Mouse (Mus musculus) liver, embryonic 15.5 days (tissue): ENCODE measurements at regions not wholly inside any gene's neighbourhood (a gene's known extent, or its start where the extent isn't known, plus 50 kb on each side); places are given as distances from the start of the nearest gene placed in this dataset.

Source experiments
- ATAC-seq: fragments of 200-750 bp; cut with Nextera tagmentation; 2 replicates; pipeline ENCODE4 v1.8.0; 2017; ENCODE audit warnings: moderate number of reproducible peaks, mild to moderate bottlenecking, moderate library complexity; ENCODE audit not compliant: insufficient read depth
- H3K27ac ChIP-seq: fragments of 300-500 bp; sonication (generic); replicated peaks from 2 replicates; pipeline ENCODE4 v1.5.1; 2015; ENCODE audit warnings: mild to moderate bottlenecking, inconsistent platforms
- H3K27me3 ChIP-seq: fragments of 300-500 bp; sonication (generic); 2 replicates; pipeline ENCODE4 v1.6.1; 2015; ENCODE audit warnings: mild to moderate bottlenecking, inconsistent platforms
- H3K36me3 ChIP-seq: fragments of 300-500 bp; sonication (generic); replicated peaks from 2 replicates; pipeline ENCODE4 v1.6.1; 2015; ENCODE audit warnings: moderate library complexity, mild to moderate bottlenecking, inconsistent platforms
- H3K4me1 ChIP-seq: fragments of 300-500 bp; sonication (generic); replicated peaks from 2 replicates; pipeline ENCODE4 v1.6.1; 2015; ENCODE audit warnings: inconsistent platforms
- H3K4me2 ChIP-seq: fragments of 300-500 bp; sonication (generic); 2 replicates; pipeline ENCODE4 v1.6.1; 2015; ENCODE audit warnings: moderate library complexity, mild to moderate bottlenecking, inconsistent platforms
- H3K4me3 ChIP-seq: fragments of 300-500 bp; sonication (generic); replicated peaks from 2 replicates; pipeline ENCODE4 v1.5.1; 2015; ENCODE audit warnings: mild to moderate bottlenecking, inconsistent platforms
- H3K9ac ChIP-seq: fragments of 300-500 bp; sonication (generic); 2 replicates; pipeline ENCODE4 v1.6.1; 2015; ENCODE audit warnings: moderate library complexity, mild to moderate bottlenecking, inconsistent platforms
- H3K9me3 ChIP-seq: fragments of 300-500 bp; sonication (generic); replicated peaks from 2 replicates; pipeline ENCODE4 v1.6.1; 2016; ENCODE audit warnings: inconsistent platforms
- WGBS: fragments of 180-500 bp; shearing (Covaris S2); methylation state at CpG from one replicate; pipeline ENCODE4 v1.1.7; 2015; ENCODE audit warnings: mixed read lengths; ENCODE audit not compliant: insufficient replicate concordance; 5-methylcytosine and 5-hydroxymethylcytosine counted together

DNA sequence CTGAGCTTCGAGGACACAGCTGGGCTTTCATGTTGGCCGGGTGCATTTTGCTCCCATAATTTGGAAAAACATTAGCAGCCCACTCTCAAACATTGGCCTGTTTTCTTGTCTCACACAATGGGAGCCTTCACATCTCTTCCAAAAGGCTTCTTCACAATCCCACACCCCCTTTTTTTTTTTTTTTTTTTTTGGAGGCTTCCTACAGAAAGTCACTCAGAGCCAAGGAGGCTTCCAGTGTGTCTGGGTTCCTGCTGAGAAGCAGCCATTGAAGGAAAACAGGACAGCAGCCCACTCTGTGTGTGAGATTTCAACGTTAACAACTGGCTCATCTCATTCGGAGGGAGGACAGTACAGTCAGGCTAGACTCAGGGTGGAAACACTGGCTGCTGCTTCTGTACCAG lies 120.8 kb upstream of the Gm17728 start:
- Histone ChIP-seq H3K36me3 (no peaks in the 10 kb centered on the region), H3K4me1 (no peaks in the 10 kb centered on the region), H3K9ac (no peak overlapping the region), H3K27me3 (no peaks in the 10 kb centered on the region), H3K27ac (no peak overlapping the region), H3K4me3 (no peak overlapping the region), H3K9me3 (no peaks in the 10 kb centered on the region), H3K4me2 (no peak overlapping the region)
- 40% methylated on average over 4 of the region's 4 CpGs for WGBS
- ATAC-seq, result no peak

DNA sequence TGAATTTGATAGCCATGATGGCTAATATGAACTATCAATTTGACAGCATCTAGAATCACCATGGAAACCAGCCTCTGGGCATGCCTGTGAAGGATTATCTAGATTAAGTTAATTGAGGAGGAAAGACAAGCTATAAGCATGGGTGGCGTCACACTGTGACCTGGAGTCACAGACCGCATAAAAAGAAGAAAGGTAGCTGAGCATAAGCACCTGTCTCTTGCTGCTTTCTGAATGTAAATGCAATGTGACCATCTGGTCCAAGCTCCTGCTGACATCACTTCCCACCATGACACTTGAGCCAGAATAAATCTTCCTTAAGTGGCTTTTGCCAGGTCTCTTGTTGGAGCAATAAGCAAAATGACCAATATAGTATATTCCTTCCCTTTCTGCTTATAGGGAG lies 113.4 kb upstream of the Gm17728 start:
- no peak overlapping the region for H3K4me2 ChIP-seq
- H3K27ac ChIP-seq, result no peak overlapping the region
- no peak overlapping the region for H3K9ac ChIP-seq
- no peaks in the 10 kb centered on the region for H3K36me3 ChIP-seq
- no peak for ATAC-seq
- no peaks in the 10 kb centered on the region for H3K4me1 ChIP-seq
- no peaks in the 10 kb centered on the region for H3K27me3 ChIP-seq
- no peaks in the 10 kb centered on the region for H3K9me3 ChIP-seq
- 71% methylated on average over 2 of the region's 2 CpGs for WGBS
- H3K4me3 ChIP-seq, result no peak overlapping the region

GRCm38 (mm10) chr17:9322772-9323171 lies 99.1 kb upstream of the Gm17728 start:
- Histone ChIP-seq H3K9me3 (no peaks in the 10 kb centered on the region), H3K27me3 (no peaks in the 10 kb centered on the region), H3K9ac (no peak overlapping the region), H3K4me1 (no peaks in the 10 kb centered on the region), H3K4me3 (no peak overlapping the region), H3K36me3 (no peaks in the 10 kb centered on the region), H3K4me2 (no peak overlapping the region), H3K27ac (no peak overlapping the region)
- WGBS, result 50% methylated on average over 6 of the region's 6 CpGs
- no peak for ATAC-seq

- Histone ChIP-seq H3K4me3 (no peak overlapping the region), H3K9ac (no peak overlapping the region), H3K27ac (no peak overlapping the region), H3K9me3 (no peaks in the 10 kb centered on the region), H3K4me1 (no peaks in the 10 kb centered on the region), H3K4me2 (no peak overlapping the region), H3K36me3 (no peaks in the 10 kb centered on the region), H3K27me3 (no peaks in the 10 kb centered on the region)
- WGBS, result 62% methylated on average over 4 of the region's 4 CpGs
- no peak for ATAC-seq
These were observed 92.9 kb upstream of the Gm17728 start for GRCm38 (mm10) chr17:9328886-9329455.

DNA sequence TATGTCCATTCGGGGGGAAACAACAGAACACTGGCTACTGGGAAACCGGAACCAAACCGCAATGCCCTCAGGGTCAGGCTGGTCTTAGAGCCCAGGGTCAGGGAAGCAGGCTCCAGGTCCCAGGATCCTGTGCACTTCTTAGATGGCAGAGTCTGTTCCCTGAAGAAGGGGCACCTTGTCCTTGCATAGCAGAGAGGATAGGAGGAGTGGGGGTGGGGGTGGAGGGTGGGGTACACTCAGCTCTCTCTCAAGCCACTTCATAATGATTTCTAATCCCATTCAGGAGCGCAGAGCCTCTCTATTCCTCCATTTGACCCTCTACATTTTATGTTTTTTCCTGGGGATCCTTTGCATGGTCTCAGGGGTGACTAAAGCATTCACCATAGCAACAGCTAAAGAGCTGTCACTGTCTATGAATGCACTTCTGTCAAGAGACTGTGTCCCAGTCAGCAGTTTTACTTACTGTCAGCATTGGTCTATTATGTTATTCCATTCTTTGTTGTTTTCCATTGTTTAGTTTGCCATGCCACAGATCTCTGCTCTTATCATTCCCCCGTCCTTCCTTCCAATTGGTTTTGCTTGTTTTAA lies 64.2 kb upstream of the Gm17728 start:
- Histone ChIP-seq H3K4me2 (no peak overlapping the region), H3K27me3 (no peaks in the 10 kb centered on the region), H3K27ac (no peak overlapping the region), H3K4me1 (no peaks in the 10 kb centered on the region), H3K4me3 (no peak overlapping the region), H3K9me3 (no peaks in the 10 kb centered on the region), H3K9ac (no peak overlapping the region), H3K36me3 (no peaks in the 10 kb centered on the region)
- 65% methylated on average over 5 of the region's 5 CpGs for WGBS
- no peak for ATAC-seq
